Mouse (Mus musculus): ENCODE results near the gene Smim8.

Gene Smim8

DNA sequence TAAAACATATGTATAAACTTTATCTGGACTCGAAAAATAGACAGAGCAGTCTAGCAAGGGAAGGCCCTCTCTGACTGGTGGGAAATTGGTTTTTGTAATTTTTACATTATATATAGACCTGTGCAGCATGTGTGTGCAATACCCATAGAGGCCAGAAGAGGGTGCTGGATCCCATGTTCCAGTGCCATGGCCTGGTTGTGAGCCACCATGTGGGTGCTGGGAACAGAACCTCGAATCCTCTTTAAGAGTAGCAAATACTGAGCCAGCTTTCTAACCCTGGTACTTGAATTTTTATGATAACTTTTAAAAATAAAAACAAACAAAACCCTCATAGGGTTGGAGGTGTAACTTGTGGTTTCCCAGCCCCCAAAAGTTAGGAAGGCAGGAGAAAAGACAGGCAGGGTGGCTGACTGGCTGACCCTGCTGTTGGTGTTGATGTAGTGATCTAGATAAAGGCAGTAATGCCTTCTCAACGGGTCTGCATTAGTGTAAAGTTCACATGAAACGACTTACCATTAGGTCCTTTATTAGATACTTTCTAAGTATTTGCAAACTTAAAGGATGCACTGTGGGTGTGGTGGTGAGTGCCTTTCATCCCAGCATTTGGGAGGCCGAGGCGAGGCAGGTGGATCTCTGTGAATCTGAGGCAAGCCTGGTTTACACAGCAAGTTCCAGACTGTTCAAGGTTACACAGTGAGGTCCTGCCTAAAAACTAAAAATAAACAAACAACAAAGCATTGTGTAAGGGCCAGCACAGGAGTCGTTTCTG, 57.9 kb downstream of the Smim8 start:
- in situ Hi-C loops (cut with MboI) = no loop called here

DNA sequence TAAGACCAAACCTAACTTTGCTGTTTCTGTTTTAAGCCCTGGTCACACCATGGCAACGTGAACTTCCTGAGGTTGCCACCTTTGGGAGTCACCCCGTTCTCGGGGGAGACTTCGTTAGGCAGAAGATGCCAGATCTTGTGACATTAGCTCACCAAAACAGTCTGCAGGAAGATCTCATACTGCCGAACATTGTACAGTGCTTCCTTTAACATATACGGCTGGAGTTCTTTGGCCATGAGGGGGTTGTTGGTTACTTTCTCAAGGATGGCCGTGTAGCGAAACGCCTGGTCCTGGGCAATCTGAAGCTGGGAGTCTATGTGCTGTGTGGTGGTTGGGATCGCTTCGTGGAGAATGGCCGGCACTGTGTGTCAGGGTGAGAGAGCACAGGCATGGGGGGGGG, 58.8 kb downstream of the Smim8 start:
- in situ Hi-C loops (cut with MboI) = no loop called here
